Mouse (Mus musculus) limb, embryonic 12.5 days (tissue): Measurements from ENCODE around the gene Arl15. TPM values are rescaled to one million over a fixed set of nuclear protein-coding genes. Genes with fewer than 3 reads are reported as not detected.

Experiments used
- ATAC-seq: fragments of 200-750 bp; cut with Nextera tagmentation; 2 replicates; pipeline ENCODE4 v1.8.0; 2017; ENCODE audit warnings: low read depth, moderate TSS enrichment; ENCODE audit not compliant: insufficient number of reproducible peaks, insufficient read depth, low FRiP score, low TSS enrichment
- H3K27ac ChIP-seq: fragments of 300-500 bp; sonication (generic); 2 replicates; pipeline ENCODE4 v1.5.1; 2016; ENCODE audit warnings: mild to moderate bottlenecking, moderate library complexity
- H3K27me3 ChIP-seq: fragments of 300-500 bp; sonication (generic); 2 replicates; pipeline ENCODE4 v1.6.1; 2016; ENCODE audit warnings: mild to moderate bottlenecking, moderate library complexity
- H3K36me3 ChIP-seq: fragments of 300-500 bp; sonication (generic); 2 replicates; pipeline ENCODE4 v1.6.1; 2016; ENCODE audit warnings: mild to moderate bottlenecking, moderate library complexity
- H3K4me1 ChIP-seq: fragments of 300-500 bp; sonication (generic); replicated peaks from 2 replicates; pipeline ENCODE4 v1.6.1; 2016
- H3K4me2 ChIP-seq: fragments of 300-500 bp; sonication (generic); 2 replicates; pipeline ENCODE4 v1.6.1; 2016; ENCODE audit warnings: mild to moderate bottlenecking, moderate library complexity
- H3K4me3 ChIP-seq: fragments of 300-500 bp; sonication (generic); replicated peaks from 2 replicates; pipeline ENCODE4 v1.5.1; 2016; ENCODE audit warnings: mild to moderate bottlenecking
- H3K9ac ChIP-seq: fragments of 300-500 bp; sonication (generic); replicated peaks from 2 replicates; pipeline ENCODE4 v1.6.1; 2016; ENCODE audit warnings: mild to moderate bottlenecking, moderate library complexity
- H3K9me3 ChIP-seq: fragments of 300-500 bp; sonication (generic); 2 replicates; pipeline ENCODE4 v1.6.1; 2016; ENCODE audit warnings: mild to moderate bottlenecking, moderate library complexity
- WGBS: fragments of 180-500 bp; shearing (Covaris S2); methylation state at CpG from one replicate; pipeline ENCODE4 v1.1.7; 2016; 5-methylcytosine and 5-hydroxymethylcytosine counted together
- polyA plus RNA-seq: library from polyadenylated mRNA; unstranded; fragments of >200 nt; fragmentation: Nextera tagmentation; extraction: Ambion mirVana; gene quantifications from 2 replicates; pipeline ENCODE4 v1.2.1, GENCODE M21; 2016

Arl15 gene
- polyA plus RNA-seq, 1 experiment from 2014 or later: 17.4 TPM

GRCm38 (mm10) chr13:113993066-113993465 is 198.8 kb downstream of the Arl15 start:
- Histone ChIP-seq H3K9me3 (no peaks in the 10 kb centered on the region; the same call in 1 of the 2 replicates), H3K4me3 (no peak overlapping the region), H3K9ac (no peak overlapping the region), H3K27ac (no peak overlapping the region), H3K4me1 (no peaks in the 10 kb centered on the region), H3K27me3 (no peaks in the 10 kb centered on the region), H3K36me3 (peaks cover 3% of the 10 kb centered on the region; the same call in 1 of the 2 replicates), H3K4me2 (no peak overlapping the region)
- 84% methylated on average over 2 of the region's 2 CpGs for WGBS
- ATAC-seq: no peak

DNA sequence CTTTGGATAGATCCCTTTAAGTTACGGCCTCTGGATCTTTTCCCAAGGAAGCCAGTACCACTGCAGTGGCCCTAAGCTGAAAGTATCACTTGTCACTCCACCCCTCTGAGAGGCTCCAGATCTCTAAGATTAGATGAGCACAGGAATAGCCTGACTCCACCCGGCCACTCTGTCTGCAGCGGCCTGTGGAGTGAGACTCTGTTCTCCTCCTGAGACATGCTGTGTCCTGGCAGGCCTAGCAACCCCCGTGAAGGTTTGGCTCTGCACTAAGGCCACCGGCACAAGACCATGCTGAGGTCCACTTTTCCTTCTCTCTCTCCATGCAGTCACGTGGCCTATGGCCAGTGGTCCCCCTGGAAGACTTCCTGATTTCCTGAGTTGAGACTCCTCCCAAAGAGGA is 200.3 kb downstream of the Arl15 start:
- no peak overlapping the region for H3K27ac ChIP-seq

GRCm38 (mm10) chr13:113995490-113996236 is 201.4 kb downstream of the Arl15 start:
- Histone ChIP-seq H3K9ac (no peak overlapping the region), H3K9me3 (no peaks in the 10 kb centered on the region), H3K36me3 (peaks cover 3% of the 10 kb centered on the region; the same call in 1 of the 2 replicates), H3K4me2 (no peak overlapping the region), H3K27me3 (no peaks in the 10 kb centered on the region), H3K4me3 (no peak overlapping the region), H3K4me1 (no peaks in the 10 kb centered on the region), H3K27ac (no peak overlapping the region)
- no peak for ATAC-seq
- 90% methylated on average over 9 of the region's 9 CpGs for WGBS

More for the DNA sequence above, 200.3 kb downstream of the Arl15 start:
- no peak overlapping the region for H3K4me2 ChIP-seq
- H3K27me3 ChIP-seq: no peaks in the 10 kb centered on the region
- H3K9ac ChIP-seq: no peak overlapping the region
- no peaks in the 10 kb centered on the region for H3K4me1 ChIP-seq
- peaks cover 3% of the 10 kb centered on the region; the same call in 1 of the 2 replicates for H3K36me3 ChIP-seq
- ATAC-seq: no peak
- H3K4me3 ChIP-seq: no peak overlapping the region
- H3K9me3 ChIP-seq: no peaks in the 10 kb centered on the region
- 85% methylated on average over 6 of the region's 6 CpGs for WGBS

- Histone ChIP-seq H3K9me3 (no peaks in the 10 kb centered on the region), H3K27ac (no peak overlapping the region), H3K27me3 (no peaks in the 10 kb centered on the region), H3K4me3 (no peak overlapping the region), H3K36me3 (peaks cover 3% of the 10 kb centered on the region; the same call in 1 of the 2 replicates), H3K9ac (no peak overlapping the region), H3K4me2 (no peak overlapping the region), H3K4me1 (no peaks in the 10 kb centered on the region)
- WGBS: 93% methylated on average over 12 of the region's 12 CpGs
- no peak for ATAC-seq
Observed at GRCm38 (mm10) chr13:113998811-113999210, 204.5 kb downstream of the Arl15 start.

DNA sequence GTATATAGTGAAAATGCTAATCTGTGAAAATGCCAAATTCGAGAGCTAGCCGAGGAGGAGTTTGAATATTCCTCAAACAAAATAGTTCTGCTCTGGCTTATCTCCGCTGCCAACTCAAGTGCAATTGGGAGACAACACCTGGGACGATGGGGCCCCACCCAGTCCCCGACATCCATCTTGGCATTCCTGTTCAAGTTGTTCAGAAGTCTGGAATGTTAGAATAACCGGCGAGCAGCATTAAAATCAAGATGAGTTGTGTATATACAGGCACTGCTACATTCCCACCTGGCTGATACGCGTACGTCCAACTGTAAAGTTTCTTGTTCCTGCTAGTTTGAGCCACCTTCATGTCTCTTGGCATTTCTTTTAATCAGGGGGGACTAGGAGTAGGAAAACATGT is 209.2 kb downstream of the Arl15 start:
- no peak overlapping the region for H3K9ac ChIP-seq
- 91% methylated on average over 10 of the region's 10 CpGs for WGBS
- H3K36me3 ChIP-seq: no peaks in the 10 kb centered on the region
- no peak for ATAC-seq
- no peak overlapping the region for H3K27ac ChIP-seq
- H3K9me3 ChIP-seq: no peaks in the 10 kb centered on the region
- H3K27me3 ChIP-seq: no peaks in the 10 kb centered on the region
- H3K4me2 ChIP-seq: no peak overlapping the region
- no peaks in the 10 kb centered on the region for H3K4me1 ChIP-seq
- H3K4me3 ChIP-seq: no peak overlapping the region

DNA sequence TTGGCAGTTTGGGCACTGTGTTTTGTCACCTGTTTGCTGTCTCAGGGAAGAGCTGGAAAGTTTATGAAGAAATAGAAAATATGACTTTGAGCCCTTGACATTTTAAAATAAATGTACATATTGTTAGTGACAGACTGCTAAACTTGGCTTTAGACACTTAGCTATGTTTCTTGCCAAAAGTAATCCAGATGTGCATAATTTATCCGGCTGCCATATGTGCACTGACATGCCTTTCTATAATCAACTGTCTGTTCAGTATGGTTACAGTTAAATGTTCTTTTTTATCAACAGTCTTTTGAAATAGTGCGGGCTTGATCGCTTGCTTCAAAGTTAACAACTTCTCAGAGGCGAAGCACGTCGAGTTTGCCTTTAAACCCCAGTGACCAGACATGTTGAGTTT is 209.9 kb downstream of the Arl15 start:
- no peak overlapping the region for H3K9ac ChIP-seq
- 71% methylated on average over 6 of the region's 6 CpGs for WGBS
- H3K4me1 ChIP-seq: no peaks in the 10 kb centered on the region
- H3K4me2 ChIP-seq: no peak overlapping the region
- no peaks in the 10 kb centered on the region for H3K9me3 ChIP-seq
- H3K4me3 ChIP-seq: no peak overlapping the region
- no peak for ATAC-seq
- no peaks in the 10 kb centered on the region for H3K27me3 ChIP-seq
- H3K27ac ChIP-seq: no peak overlapping the region
- no peaks in the 10 kb centered on the region for H3K36me3 ChIP-seq

- H3K4me1 ChIP-seq: no peaks in the 10 kb centered on the region; the same call in none of the 2 replicates
- H3K27me3 ChIP-seq: no peaks in the 10 kb centered on the region
- H3K9me3 ChIP-seq: no peaks in the 10 kb centered on the region
- H3K4me2 ChIP-seq: no peak overlapping the region
- H3K27ac ChIP-seq: no peak overlapping the region
- H3K9ac ChIP-seq: no peak overlapping the region
- no peak overlapping the region for H3K4me3 ChIP-seq
- 75% methylated on average over 9 of the region's 9 CpGs for WGBS
- no peak for ATAC-seq
- no peaks in the 10 kb centered on the region for H3K36me3 ChIP-seq
Observed at GRCm38 (mm10) chr13:114009786-114010185, 215.5 kb downstream of the Arl15 start.

DNA sequence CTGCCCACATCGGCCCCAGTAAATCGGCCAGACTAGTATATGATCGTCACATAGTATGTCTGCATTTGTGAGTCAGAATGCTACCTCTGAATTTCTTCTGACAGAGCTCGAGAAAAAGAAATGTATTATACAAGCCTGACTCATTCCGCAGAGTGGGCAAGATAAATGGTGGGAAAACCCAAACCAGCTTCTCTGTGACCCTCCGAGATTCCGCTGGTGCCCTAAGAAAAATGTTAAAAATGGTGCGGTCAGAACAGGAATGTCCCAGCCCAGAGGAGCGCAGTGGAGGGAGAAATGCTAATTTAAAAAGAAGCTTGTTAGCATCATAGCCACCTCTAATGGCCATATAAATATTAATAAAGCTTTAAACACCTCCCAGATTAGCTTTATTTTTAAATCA is 216.2 kb downstream of the Arl15 start:
- Histone ChIP-seq H3K4me2 (no peak overlapping the region), H3K27me3 (no peaks in the 10 kb centered on the region), H3K36me3 (no peaks in the 10 kb centered on the region), H3K9me3 (no peaks in the 10 kb centered on the region), H3K27ac (no peak overlapping the region), H3K9ac (no peak overlapping the region), H3K4me1 (no peaks in the 10 kb centered on the region; the same call in none of the 2 replicates), H3K4me3 (no peak overlapping the region)
- 82% methylated on average over 9 of the region's 9 CpGs for WGBS
- no peak for ATAC-seq

DNA sequence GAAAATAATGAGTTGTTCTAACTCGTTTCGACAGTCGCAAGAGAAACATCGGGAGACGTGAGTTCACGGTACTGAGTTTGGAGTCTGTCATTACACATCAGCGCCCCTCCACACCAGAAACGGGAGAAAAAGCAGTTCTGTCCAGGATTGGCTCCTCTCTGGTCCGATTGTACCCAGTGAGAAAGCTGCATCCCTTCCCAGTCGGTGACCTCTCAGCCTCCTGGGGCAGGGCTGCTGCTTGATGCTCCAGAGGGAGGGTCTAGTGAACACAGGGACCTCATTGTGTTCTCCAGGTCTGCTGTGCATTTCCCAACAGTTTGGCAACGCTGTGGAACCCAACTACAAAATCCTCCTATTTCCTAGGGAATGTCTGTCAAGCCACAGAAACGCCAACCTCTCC is 216.7 kb downstream of the Arl15 start:
- no peak overlapping the region for H3K27ac ChIP-seq
- no peaks in the 10 kb centered on the region; the same call in none of the 2 replicates for H3K4me1 ChIP-seq
- H3K9ac ChIP-seq: no peak overlapping the region
- H3K4me3 ChIP-seq: no peak overlapping the region
- H3K36me3 ChIP-seq: no peaks in the 10 kb centered on the region
- no peaks in the 10 kb centered on the region for H3K9me3 ChIP-seq
- 67% methylated on average over 12 of the region's 12 CpGs for WGBS
- no peak overlapping the region for H3K4me2 ChIP-seq
- no peaks in the 10 kb centered on the region for H3K27me3 ChIP-seq
- 0 out of 2 replicates have a peak, but pooled peaks have one; percentile 26 for ATAC-seq

- WGBS: 77% methylated on average over 8 of the region's 8 CpGs
- no peak overlapping the region for H3K4me3 ChIP-seq
- no peak overlapping the region for H3K9ac ChIP-seq
- no peak overlapping the region for H3K4me2 ChIP-seq
- H3K36me3 ChIP-seq: no peaks in the 10 kb centered on the region
- no peaks in the 10 kb centered on the region for H3K9me3 ChIP-seq
- no peaks in the 10 kb centered on the region for H3K27me3 ChIP-seq
- ATAC-seq: no peak
- H3K4me1 ChIP-seq: no peaks in the 10 kb centered on the region
- no peak overlapping the region for H3K27ac ChIP-seq
Observed at GRCm38 (mm10) chr13:114017928-114018327, 223.6 kb downstream of the Arl15 start.

DNA sequence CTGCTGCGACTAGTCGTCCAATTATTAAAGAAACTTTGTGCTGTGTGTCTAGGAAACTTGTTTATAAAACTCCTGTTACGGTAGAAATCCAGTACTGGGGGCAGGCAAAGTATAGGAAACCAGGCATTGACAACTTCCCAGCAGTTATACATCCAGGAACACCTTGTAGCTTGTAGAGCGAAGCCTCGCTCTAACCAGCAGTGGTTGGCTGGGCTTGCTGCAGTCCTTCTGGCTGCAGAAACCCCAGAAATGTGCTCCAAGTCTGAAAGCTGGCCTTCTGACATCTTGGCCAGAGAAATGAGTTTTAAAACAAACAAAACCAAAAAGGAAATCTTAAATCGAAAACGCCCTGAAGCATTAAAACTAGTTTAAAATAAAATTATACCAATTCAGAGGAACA is 229.2 kb downstream of the Arl15 start:
- 91% methylated on average over 7 of the region's 7 CpGs for WGBS
- no peaks in the 10 kb centered on the region for H3K27me3 ChIP-seq
- no peak for ATAC-seq
- H3K4me1 ChIP-seq: no peaks in the 10 kb centered on the region
- H3K36me3 ChIP-seq: no peaks in the 10 kb centered on the region
- no peaks in the 10 kb centered on the region for H3K9me3 ChIP-seq
- no peak overlapping the region for H3K4me3 ChIP-seq
- H3K27ac ChIP-seq: no peak overlapping the region
- H3K4me2 ChIP-seq: no peak overlapping the region
- H3K9ac ChIP-seq: no peak overlapping the region

GRCm38 (mm10) chr13:114026306-114026705 is 232.0 kb downstream of the Arl15 start:
- Histone ChIP-seq H3K4me3 (no peak overlapping the region), H3K9ac (no peak overlapping the region), H3K4me2 (no peak overlapping the region), H3K4me1 (no peaks in the 10 kb centered on the region), H3K9me3 (no peaks in the 10 kb centered on the region), H3K27ac (no peak overlapping the region), H3K36me3 (no peaks in the 10 kb centered on the region), H3K27me3 (no peaks in the 10 kb centered on the region)
- WGBS: 73% methylated on average over 6 of the region's 6 CpGs
- ATAC-seq: no peak
